Mouse (Mus musculus): ENCODE results near the gene Iqck.

Iqck gene

GRCm38 (mm10) chr7:118855171-118855876 is at the start of gene Iqck:
TSS of gene Iqck (plus strand) at chr7:118855752.
- peak; percentile 94 for DNase-seq (ENCODE audit: low spot score)

DNA sequence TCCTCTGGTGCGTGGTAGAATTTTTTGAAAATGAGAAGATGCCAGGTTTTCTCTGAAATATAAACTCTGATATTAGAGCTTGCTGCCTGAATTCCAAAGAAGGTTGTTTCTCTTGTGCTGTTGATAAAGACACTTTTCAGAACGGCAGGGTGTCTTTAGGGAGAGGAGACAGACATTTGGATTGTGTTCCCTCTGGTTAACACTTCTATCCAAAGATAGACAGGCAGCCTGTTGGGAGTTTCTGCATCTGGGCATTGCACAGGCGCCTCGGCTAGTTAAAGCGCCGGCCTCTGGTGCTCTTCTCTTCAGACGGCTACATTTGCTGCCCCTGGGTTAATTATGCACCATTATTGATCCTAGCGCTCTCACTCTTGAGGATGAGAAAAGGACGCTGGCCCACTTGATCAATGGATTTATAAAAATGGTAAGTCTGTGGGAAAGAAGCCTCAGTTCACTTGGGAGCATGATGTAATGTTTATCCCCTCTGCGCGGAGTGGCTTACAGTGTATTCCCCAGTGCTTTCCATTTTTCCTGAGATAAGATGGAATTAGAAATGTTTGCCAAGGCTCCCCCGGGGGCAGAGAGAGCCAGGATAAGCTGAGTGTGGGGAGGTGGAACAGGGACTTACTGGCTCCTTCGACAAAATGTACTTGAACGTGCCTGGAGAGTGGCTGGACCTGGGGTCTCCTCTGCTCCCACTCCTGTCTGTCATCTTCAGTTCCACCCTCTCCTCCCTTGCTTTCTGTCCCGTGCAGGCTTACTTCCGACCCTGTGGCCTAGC is 48.7 kb upstream of the Iqck start:
- no peak for DNase-seq (ENCODE audit: low spot score)

DNA sequence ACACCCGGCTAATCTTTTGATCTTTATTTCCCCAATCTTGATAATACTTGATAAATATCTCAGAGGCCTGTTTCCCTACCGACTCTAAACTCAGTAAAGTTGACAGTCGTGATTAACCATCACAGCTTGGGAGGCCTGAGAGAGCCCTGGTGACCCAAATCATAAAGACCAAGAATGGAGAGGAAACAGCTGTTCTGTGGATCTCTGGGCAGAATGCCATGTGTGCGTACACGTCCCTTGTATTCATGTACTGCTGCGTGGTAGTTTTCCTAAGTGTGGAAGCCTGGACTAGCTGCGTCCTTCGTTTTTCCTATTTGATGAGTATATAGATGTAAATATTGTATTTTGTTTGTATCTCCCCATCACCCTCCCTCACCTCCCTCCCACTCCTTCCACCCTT is 47.7 kb upstream of the Iqck start:
- no peak for DNase-seq (ENCODE audit: low spot score)

DNA sequence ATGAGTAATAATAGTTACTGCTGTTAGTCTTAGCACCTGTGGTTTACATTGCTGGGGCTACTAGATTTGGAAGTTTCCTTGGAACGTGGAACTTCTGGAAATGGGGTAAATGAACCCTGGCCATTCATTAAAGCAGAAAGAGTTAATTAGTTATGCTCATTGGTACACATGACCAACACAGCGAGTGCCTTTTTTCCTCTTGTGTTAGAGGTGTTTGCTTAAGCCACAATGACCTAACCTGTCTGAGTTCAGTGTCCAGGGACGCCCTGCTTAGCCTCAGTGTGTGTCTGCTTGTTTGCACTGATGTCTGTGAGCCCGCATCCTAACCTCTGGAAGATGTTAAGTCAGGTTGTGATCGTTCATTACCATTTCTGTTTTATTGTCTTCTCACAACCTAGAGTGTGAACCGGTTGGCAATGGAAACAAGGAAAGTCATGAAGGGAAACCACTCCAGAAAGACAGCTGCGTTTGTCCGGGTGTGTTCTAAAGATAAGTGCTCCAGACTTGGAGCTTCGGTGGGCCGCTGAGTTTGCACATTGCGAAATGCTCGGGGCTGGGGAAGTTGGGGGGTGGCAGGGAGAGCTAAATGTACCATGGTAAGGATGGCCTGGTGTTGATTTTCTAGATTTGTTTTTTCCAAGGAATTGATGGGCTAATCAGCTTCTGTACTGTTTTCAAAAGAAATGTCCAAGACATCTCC is 44.0 kb upstream of the Iqck start:
- peak; percentile 21 for DNase-seq (ENCODE audit: low spot score)

- DNase-seq (ENCODE audit: low spot score): no peak
Observed at GRCm38 (mm10) chr7:118813592-118813991, 42.0 kb upstream of the Iqck start.

DNA sequence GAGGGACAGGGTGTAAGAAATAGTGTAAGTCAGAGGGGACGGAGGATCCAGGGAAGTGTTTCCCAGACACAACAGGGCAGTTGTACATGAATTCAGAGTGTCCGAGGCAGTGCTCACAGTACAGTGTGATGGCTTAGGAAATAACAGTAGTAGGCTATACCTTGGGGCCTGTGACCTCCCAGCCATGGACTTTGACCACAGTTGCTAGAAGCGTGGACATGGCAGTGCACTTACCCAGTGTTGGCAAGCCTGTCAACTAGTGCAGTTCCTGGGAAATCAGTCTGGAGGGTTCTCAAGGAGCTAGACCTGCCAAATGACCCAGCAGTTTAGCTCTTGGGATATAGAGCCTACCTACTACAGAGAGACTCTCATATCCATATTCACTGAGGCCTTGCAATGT is 39.3 kb upstream of the Iqck start:
- DNase-seq (ENCODE audit: low spot score): no peak

DNA sequence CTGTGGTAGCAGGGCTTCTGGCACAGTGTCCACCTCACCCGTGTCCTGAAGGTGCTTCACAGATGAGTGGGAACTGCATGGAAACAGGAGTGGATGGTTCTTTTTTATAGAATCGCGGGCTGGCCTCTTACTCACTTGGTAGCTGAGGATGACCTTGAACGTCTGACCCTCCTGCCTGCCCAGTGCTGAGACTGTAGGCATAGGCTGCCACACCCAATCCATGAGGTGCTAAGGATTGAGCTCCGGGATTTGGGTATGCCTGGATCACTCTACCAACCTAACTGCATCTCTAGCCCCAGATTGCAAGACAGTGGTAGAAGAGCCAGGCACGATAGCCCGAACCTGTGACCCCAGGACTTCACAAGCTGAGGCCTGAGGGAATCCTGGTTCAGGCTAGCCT is 37.8 kb upstream of the Iqck start:
- DNase-seq (ENCODE audit: low spot score): no peak

DNA sequence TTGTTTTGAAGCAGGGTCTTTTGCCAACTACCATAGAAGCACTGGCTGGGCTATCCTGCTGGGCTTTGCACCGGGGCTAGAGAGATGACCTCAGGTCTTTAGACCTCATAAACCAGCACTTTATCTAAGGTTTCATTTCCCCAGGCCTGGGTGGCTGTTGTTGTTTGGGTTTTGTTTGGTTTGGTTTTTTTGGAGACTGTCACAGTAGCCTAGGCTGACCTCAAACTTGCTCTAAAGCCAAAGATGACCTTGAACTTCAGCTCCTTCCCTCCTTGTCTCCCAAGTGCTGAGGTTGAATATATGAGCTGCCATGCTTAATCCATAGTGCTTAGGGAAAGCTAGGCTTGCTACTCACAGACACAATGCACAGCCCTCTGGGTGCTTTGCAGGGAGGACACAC is 35.9 kb upstream of the Iqck start:
- no peak for DNase-seq (ENCODE audit: low spot score)

- no peak for DNase-seq (ENCODE audit: low spot score)
Observed at GRCm38 (mm10) chr7:118821356-118821755, 34.2 kb upstream of the Iqck start.

DNA sequence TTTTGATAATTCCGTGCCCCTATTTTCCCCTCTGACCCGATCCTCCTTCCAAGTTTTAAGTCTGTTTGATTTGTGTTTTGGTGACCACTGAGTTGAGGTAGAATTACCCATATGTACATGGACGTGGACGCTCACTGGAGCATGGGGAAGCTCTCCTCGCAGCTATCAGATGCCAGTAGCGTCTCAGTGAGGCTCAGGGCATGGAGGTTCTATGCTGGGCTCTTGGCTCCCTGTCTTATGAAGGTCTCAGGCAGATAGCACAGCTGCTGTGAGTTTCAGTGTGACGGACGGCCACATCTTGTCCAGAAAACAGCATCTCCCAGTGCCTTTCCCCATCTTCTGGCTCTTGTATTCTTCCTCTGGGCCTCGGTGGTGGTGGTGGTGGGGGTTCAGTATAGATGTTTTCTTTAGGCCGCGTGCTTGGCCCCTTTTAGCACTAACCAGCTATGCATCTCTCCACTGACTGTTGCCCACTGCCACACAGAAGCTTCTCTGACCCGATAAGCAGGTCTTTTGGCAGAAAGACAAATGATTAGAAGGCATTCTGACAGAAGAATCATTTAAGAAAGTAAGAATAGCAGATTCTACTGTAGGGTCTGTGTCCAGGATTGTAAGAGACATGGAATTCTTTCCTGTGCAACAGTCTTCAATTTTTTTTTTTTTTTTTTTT is 33.5 kb upstream of the Iqck start:
- DNase-seq (ENCODE audit: low spot score): no peak

DNA sequence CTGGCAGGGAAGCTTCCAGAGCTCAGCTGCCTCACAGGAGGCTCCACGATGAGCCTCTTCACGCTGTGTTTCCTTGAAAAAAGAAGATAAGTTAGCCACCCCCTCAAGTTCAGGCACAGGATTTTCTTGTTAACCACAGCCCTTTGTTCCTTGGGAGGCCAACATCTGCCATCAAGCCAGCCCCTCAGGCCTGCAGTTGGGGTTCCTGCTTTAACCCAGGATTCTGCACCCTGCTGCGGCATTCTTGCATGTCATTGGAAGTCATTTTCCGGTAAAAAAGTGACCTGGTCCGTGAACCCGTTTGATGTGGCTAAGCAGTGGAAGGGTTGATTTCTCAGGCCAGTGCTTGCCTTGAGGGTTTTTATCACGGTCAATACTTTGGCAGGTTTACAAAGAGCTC is 31.1 kb upstream of the Iqck start:
- DNase-seq (ENCODE audit: low spot score): no peak

DNA sequence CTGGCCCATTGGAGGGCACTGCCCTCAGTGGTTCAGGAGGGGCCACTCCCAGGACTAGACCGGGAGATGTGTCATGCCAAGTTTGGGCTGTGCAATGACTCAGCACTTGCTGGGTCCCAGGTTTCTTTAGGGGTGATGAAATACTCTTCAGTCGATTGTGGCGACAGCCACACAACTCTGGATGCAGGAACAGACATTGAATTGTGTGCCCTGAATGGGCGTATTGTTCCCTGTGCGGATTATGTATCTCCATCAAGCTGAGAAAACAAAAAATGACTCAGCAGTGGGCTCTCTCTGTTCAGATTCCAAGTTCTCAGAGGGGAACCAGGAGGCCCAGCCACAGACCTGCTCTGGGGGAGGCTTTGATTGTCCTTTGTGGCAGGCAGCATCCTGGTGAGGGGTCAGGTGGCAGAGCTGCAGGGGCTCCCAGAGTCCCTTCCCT is 27.6 kb upstream of the Iqck start:
- DNase-seq (ENCODE audit: low spot score): no peak

DNA sequence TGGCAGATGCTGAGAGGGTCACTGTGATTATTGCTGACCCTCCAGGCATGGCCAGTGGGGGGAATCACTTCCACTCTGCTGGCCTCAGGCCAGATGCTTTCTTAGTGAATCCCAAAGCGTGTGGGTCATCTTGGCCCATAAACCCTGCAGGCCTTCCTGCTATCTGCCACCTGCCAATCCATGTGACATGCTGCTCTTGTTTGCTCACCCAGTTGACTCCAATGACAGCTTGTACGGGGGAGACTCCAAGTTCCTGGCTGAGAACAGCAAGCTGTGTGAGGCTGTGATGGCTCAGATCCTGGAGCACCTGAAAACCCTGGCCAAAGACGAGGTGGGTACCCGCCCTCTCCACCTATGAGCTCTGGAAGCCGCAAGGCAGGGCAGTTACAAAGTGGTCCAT is 17.7 kb upstream of the Iqck start:
- no peak for DNase-seq (ENCODE audit: low spot score)

GRCm38 (mm10) chr7:118841030-118841745 is 14.4 kb upstream of the Iqck start:
- DNase-seq (ENCODE audit: low spot score): no peak

DNA sequence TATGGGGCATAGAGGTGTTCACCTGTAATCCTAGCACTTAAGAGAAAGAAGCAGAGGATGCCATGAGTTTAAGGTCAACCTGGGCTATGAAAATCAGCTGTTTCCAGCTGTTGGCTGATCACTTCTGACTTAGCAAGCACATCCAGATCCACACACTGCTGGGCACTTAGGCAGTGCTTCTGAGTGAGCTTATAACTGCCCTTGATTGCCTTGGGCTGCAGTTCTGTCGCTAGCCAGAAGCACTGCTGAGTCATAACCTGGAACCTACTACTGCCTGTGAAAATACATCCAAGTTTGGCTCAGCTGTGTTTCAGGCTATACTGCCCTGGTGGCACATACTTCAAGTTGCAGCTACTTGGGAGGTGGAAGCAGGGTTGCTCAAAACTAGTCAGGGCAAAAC is 13.8 kb upstream of the Iqck start:
- DNase-seq (ENCODE audit: low spot score): no peak

DNA sequence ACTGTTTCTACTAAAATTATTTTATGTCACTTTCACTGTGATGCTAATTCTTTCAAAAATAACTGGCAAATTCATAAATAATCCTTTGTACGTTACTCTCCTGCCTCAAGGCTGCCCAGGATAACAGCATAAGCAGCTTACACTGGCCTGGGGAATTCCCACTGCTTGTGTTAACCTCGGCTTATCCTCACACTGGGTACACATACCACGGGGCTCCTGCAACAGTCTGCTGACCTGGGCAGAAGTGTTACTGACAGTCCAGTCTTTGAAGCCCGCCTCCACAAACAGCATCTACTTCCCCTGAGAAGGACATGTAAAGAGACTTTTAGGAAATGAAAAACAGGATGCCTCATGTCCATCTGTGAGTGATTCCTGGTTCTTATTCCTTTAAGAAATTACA is 12.6 kb upstream of the Iqck start:
- DNase-seq (ENCODE audit: low spot score): no peak

DNA sequence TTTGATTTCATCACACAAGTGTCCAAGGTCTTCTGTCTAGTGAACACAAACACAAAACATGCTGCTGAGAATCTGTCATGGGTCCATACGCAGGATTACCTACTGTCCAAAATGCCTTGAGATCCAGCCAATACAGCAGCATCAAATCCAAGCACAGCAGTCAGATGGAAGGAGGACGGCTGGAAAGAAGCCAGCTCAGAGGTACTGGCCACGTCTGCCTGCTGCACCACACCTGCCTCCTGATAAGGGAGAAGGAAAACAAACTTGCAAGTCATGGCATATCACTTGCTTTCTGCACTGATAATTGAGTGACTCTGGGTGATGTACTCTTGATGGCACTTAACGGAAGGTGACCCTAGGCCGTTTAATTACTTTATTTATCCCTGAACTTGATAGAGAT is 10.4 kb upstream of the Iqck start:
- peak; percentile 60 for DNase-seq (ENCODE audit: low spot score)

DNA sequence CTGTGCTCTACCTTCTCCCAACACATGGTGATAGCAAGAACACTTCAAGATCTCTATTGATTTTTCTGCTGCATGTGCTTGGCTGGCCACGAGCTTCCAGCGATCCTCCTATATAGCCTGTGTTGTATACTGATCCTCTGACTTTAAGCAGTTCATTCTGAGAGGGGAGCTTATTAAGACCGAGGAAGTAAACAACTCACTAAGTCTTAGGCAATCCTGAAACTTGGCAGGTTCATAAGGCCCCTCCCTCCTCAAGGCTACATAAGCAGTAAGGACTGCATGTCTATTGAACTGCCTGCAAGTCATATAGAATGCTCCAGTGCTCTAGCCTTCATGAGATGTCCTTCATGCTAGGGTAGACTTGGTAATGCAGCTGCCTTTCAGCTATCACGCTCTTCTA is 9.2 kb upstream of the Iqck start:
- no peak for DNase-seq (ENCODE audit: low spot score)

DNA sequence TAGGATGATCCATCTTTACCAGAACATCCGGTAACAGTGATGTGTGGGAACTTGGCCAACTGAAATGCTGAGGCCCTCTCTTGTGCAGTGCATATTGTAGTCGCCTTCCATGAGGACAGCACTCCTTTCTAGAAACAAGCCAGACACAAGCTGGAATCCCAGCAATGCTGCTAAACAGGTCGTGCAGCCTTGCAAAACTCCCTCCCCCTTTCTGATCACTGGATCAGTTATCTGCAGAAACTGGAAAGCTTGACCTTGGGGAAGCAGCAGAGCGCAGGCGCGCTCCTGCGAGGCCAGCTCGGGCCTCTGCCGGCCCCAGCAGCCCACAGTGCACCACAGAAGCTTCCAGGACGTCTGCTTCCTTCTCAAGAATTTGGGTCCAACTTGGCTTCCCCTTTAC is 6.8 kb upstream of the Iqck start:
- DNase-seq (ENCODE audit: low spot score): peak; percentile 76

- peak; percentile 9 for DNase-seq (ENCODE audit: low spot score)
Observed at GRCm38 (mm10) chr7:118849543-118850250, 5.9 kb upstream of the Iqck start.

DNA sequence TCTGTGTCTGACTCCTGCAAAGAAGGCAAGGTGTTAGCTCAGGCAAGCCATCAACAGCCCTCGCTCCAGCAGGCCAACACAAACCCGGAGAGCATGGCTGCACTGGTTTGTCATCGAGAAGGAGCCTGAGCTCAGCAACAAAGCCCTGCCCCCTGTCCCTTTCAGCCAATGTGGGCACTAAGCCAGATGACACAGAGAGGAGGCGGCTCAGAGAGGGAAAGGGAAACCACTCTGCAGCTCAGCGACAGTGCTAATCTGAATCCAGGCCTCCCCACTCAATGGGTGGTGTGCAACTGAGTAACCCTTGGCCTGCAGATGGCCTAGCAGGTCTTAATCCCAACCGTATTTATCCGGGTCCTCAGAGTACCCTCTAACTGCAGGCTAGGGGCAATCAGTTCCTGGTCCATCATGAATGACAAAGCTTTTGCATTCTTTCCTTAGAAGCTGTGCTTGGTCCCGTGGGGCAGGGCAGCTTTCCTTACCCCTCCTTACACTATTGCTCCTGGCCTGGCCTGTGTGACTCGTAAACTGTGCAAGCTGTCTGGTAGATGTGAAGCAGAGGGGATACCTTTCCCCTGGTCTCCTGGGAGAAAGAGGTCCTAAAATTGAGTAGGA is 4.8 kb upstream of the Iqck start:
- DNase-seq (ENCODE audit: low spot score): peak; percentile 52
